Mouse (Mus musculus): ENCODE measurements around the gene Trp53i13. TPM values are rescaled to one million over a fixed set of nuclear protein-coding genes. Genes with fewer than 3 reads are reported as not detected.

Gene Trp53i13
- polyA plus RNA-seq, 1 experiment, result 26.4 TPM

DNA sequence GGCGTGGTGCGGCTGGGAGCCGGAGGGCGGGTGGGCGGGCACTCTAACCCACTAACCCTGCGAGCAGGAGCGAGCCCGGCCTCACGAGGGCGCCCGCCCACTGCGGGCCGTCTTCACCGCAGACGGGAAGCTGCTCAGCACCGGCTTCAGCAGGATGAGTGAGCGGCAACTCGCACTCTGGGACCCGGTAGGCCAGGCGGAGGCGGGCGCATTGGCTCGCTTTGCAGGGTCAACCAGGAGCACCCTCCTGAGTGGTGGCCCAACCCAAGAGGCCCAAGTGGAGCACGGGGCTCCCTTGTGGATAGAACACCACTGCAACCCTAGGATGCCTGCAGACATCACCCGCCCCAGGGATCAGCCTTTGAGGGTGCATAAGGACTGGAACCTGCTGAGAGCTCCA is 48.6 kb downstream of the Trp53i13 start:
- no peak for TF ChIP-seq POLR2A (IDR thresholded peaks at IDR 0.05; ENCODE audit: low read depth, low read length)
- peak; percentile 46 for TF ChIP-seq CTCF (IDR thresholded peaks at IDR 0.05; ENCODE audit: borderline replicate concordance, insufficient read depth, low read length)
- H3K4me1 ChIP-seq (ENCODE audit: control insufficient read depth, insufficient read depth, low read length), result peaks cover 6% of the 10 kb centered on the region; the same call in 1 of the 2 replicates
- no peak overlapping the region for H3K4me3 ChIP-seq (ENCODE audit: insufficient read depth, low read length)
- no peak overlapping the region for H3K27ac ChIP-seq (ENCODE audit: insufficient read depth, low read length)

DNA sequence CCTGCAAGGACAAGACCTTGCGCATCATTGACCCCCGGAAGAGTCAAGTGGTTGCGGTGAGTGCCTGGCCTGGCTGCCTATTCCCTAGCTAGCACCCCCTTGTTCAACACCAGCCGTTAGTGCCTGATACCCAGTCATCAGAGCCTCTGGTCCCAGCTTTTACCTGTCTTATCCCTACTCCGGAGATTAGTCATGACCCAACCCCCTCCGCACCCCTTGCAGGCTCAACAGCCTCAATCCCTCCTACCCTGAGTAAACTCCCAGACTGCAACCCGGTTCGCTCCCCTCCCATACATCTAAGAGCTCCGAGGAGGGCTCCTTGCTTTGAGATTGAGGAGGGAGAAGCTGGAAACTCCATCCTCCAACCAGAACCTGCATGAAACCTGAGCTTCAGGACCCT is 49.2 kb downstream of the Trp53i13 start:
- no peak for TF ChIP-seq CTCF (IDR thresholded peaks at IDR 0.05; ENCODE audit: borderline replicate concordance, insufficient read depth, low read length)
- no peak for TF ChIP-seq POLR2A (IDR thresholded peaks at IDR 0.05; ENCODE audit: low read depth, low read length)
- H3K27ac ChIP-seq (ENCODE audit: insufficient read depth, low read length), result no peak overlapping the region
- no peak overlapping the region for H3K4me3 ChIP-seq (ENCODE audit: insufficient read depth, low read length)
- peaks cover 6% of the 10 kb centered on the region; the same call in 1 of the 2 replicates for H3K4me1 ChIP-seq (ENCODE audit: control insufficient read depth, insufficient read depth, low read length)

GRCm38 (mm10) chr11:77465111-77465510 is 50.7 kb downstream of the Trp53i13 start:
- Histone ChIP-seq H3K4me3 (ENCODE audit: insufficient read depth, low read length) (no peak overlapping the region), H3K27ac (ENCODE audit: insufficient read depth, low read length) (no peak overlapping the region; the same call in 1 of the 2 replicates), H3K4me1 (ENCODE audit: control insufficient read depth, insufficient read depth, low read length) (peaks cover 6% of the 10 kb centered on the region; the same call in 1 of the 2 replicates)
- TF ChIP-seq CTCF (IDR thresholded peaks at IDR 0.05; ENCODE audit: borderline replicate concordance, insufficient read depth, low read length) (no peak), POLR2A (IDR thresholded peaks at IDR 0.05; ENCODE audit: low read depth, low read length) (no peak)

GRCm38 (mm10) chr11:77464684-77465083 is 51.1 kb downstream of the Trp53i13 start:
- TF ChIP-seq CTCF (IDR thresholded peaks at IDR 0.05; ENCODE audit: borderline replicate concordance, insufficient read depth, low read length) (no peak), POLR2A (IDR thresholded peaks at IDR 0.05; ENCODE audit: low read depth, low read length) (no peak)

GRCm38 (mm10) chr11:77463786-77464185 is 52.0 kb downstream of the Trp53i13 start:
- Histone ChIP-seq H3K4me3 (ENCODE audit: insufficient read depth, low read length) (no peak overlapping the region), H3K27ac (ENCODE audit: insufficient read depth, low read length) (no peak overlapping the region), H3K4me1 (ENCODE audit: control insufficient read depth, insufficient read depth, low read length) (peaks cover 6% of the 10 kb centered on the region; the same call in 1 of the 2 replicates)
- no peak for TF ChIP-seq CTCF (IDR thresholded peaks at IDR 0.05; ENCODE audit: borderline replicate concordance, insufficient read depth, low read length)

More at GRCm38 (mm10) chr11:77464684-77465083, 51.1 kb downstream of the Trp53i13 start:
- Histone ChIP-seq H3K27ac (ENCODE audit: insufficient read depth, low read length) (peak overlapping the region; percentile 6; the same call in 1 of the 2 replicates), H3K4me1 (ENCODE audit: control insufficient read depth, insufficient read depth, low read length) (peaks cover 6% of the 10 kb centered on the region; the same call in 1 of the 2 replicates), H3K4me3 (ENCODE audit: insufficient read depth, low read length) (no peak overlapping the region)

DNA sequence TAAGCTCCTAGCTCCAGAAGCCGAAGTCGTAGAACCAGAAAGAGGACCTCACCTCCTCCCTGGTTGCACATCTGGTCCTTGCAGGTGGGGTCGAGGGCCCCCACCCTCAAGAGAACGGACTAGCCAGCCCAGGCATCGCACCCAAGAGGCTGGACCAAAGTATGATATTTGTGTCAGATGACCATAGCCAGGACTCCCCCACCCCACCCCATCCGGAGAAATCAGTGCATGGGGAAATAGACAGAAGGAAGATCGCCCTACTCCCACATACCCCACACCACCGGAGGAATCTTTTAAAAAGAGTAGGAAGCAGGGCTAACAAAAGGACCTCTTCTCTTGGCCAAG is 52.7 kb downstream of the Trp53i13 start:
- H3K4me1 ChIP-seq (ENCODE audit: control insufficient read depth, insufficient read depth, low read length), result peaks cover 6% of the 10 kb centered on the region; the same call in 1 of the 2 replicates
- H3K4me3 ChIP-seq (ENCODE audit: insufficient read depth, low read length), result peak overlapping the region; percentile 58; the same call in 1 of the 2 replicates
- no peak overlapping the region for H3K27ac ChIP-seq (ENCODE audit: insufficient read depth, low read length)
- TF ChIP-seq POLR2A (IDR thresholded peaks at IDR 0.05; ENCODE audit: low read depth, low read length), result no peak
- TF ChIP-seq CTCF (IDR thresholded peaks at IDR 0.05; ENCODE audit: borderline replicate concordance, insufficient read depth, low read length), result no peak

DNA sequence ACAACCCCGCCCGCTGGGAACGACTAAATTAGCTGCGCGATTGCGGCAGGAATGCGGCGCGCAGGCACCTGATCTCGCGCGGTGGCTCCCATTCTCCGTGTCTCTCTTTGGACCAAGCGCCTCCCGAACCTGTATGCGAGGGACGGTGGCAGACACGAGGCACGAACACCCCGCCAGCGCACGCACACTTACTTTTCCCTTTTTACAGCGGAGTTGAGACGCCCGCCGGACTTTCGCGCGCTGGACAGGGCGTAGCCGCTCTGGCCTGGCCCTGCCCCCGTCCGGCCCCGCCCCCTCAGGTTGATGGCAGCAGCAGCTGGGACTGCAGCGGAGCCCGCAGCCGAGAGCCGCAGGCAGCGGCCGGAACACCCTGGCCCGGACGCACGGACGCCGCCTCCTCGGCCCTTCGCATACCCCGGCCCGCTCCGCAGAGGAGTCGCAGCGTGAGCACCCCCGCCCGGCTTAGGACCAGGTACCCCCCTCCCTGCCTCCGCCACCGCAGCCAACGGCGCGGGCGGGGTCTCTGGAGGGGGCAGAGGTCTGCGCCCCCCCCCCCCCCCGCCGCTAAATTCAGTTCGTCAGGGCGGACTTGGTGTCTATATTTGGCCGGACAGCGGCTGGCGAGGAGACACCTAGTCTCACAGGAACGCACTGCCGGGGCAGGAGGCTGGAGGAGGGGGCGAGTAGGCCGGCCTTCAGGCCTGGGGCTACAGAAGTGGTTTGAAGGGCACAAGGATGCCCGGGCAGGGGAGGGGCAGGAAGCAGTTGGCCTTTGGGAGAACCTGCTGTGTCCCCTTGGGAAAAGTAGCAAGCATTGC is 53.3 kb downstream of the Trp53i13 start, which contains the start of gene Coro6:
Gene Coro6, plus strand, starts transcription at position 129 of the 818 bp plus-strand sequence.
- Histone ChIP-seq H3K4me3 (ENCODE audit: insufficient read depth, low read length) (peak within 1 kb of the TSS; percentile 58), H3K27ac (ENCODE audit: insufficient read depth, low read length) (no peak within 1 kb of the TSS), H3K4me1 (ENCODE audit: control insufficient read depth, insufficient read depth, low read length) (peaks cover 6% of the 10 kb centered on the region; the same call in 1 of the 2 replicates)
- TF ChIP-seq POLR2A (IDR thresholded peaks at IDR 0.05; ENCODE audit: low read depth, low read length) (0 out of 2 replicates have a peak, but pooled peaks have one; percentile 35), CTCF (IDR thresholded peaks at IDR 0.05; ENCODE audit: borderline replicate concordance, insufficient read depth, low read length) (no peak)

- H3K4me3 ChIP-seq (ENCODE audit: insufficient read depth, low read length), result peak overlapping the region; percentile 58
- peaks cover 6% of the 10 kb centered on the region; the same call in 1 of the 2 replicates for H3K4me1 ChIP-seq (ENCODE audit: control insufficient read depth, insufficient read depth, low read length)
- H3K27ac ChIP-seq (ENCODE audit: insufficient read depth, low read length), result no peak overlapping the region
- TF ChIP-seq CTCF (IDR thresholded peaks at IDR 0.05; ENCODE audit: borderline replicate concordance, insufficient read depth, low read length), result no peak
- TF ChIP-seq POLR2A (IDR thresholded peaks at IDR 0.05; ENCODE audit: low read depth, low read length), result no peak
Observed at GRCm38 (mm10) chr11:77461856-77462255, 53.9 kb downstream of the Trp53i13 start.

Other genes with a start within 250 kb of the Trp53i13 start
- 2.1 and 4.7 TPM in 2 replicates for gene Coro6, start 53.6 kb downstream of the Trp53i13 start, polyA plus RNA-seq (2011; ENCODE audit: insufficient read length, low read depth, missing spikeins)
- gene Ankrd13b, start 26.3 kb downstream of the Trp53i13 start, polyA plus RNA-seq (2011; ENCODE audit: insufficient read length, low read depth, missing spikeins), result 12.3 and 15.6 TPM in 2 replicates
- 37.9 and 41.2 TPM in 2 replicates for gene Git1, start 22.4 kb downstream of the Trp53i13 start, polyA plus RNA-seq (2011; ENCODE audit: insufficient read length, low read depth, missing spikeins)
- 0.37 and 1.0 TPM in 2 replicates for gene Abhd15, start 859 bp downstream of the Trp53i13 start, polyA plus RNA-seq (2011; ENCODE audit: insufficient read length, low read depth, missing spikeins)
- gene Gm10392, start 3.2 kb upstream of the Trp53i13 start, polyA plus RNA-seq (2011; ENCODE audit: insufficient read length, low read depth, missing spikeins), result not detected in 2 replicates
- gene Taok1, start 91.8 kb upstream of the Trp53i13 start, polyA plus RNA-seq (2011; ENCODE audit: insufficient read length, low read depth, missing spikeins), result 62.1 and 64.5 TPM in 2 replicates
- gene Nufip2, start 170.2 kb upstream of the Trp53i13 start, polyA plus RNA-seq (2011; ENCODE audit: insufficient read length, low read depth, missing spikeins), result 76.8 and 87.1 TPM in 2 replicates
- gene Cryba1, start 209.3 kb upstream of the Trp53i13 start, polyA plus RNA-seq (2011; ENCODE audit: insufficient read length, low read depth, missing spikeins), result not detected in 2 replicates
- gene Myo18a, start 247.3 kb upstream of the Trp53i13 start, polyA plus RNA-seq (2011; ENCODE audit: insufficient read length, low read depth, missing spikeins), result 16.2 and 20.1 TPM in 2 replicates